Mouse (Mus musculus) embryonic facial prominence, embryonic 15.5 days (tissue): ENCODE measurements at regions not wholly inside any gene's neighbourhood (a gene's known extent, or its start where the extent isn't known, plus 50 kb on each side); places are given as distances from the start of the nearest gene placed in this dataset.

ENCODE experiments used
- ATAC-seq: fragments of 200-750 bp; cut with Nextera tagmentation; 2 replicates; pipeline ENCODE4 v1.8.0; 2017; ENCODE audit warnings: low read depth, moderate TSS enrichment; ENCODE audit not compliant: insufficient number of reproducible peaks, low FRiP score, low TSS enrichment
- H3K27ac ChIP-seq: fragments of 300-500 bp; sonication (generic); replicated peaks from 2 replicates; pipeline ENCODE4 v1.5.1; 2015; ENCODE audit warnings: mild to moderate bottlenecking, inconsistent platforms
- H3K27me3 ChIP-seq: fragments of 300-500 bp; sonication (generic); 2 replicates; pipeline ENCODE4 v1.6.1; 2015; ENCODE audit warnings: inconsistent platforms
- H3K36me3 ChIP-seq: fragments of 300-500 bp; sonication (generic); 2 replicates; pipeline ENCODE4 v1.6.1; 2015; ENCODE audit warnings: mild to moderate bottlenecking, inconsistent platforms
- H3K4me1 ChIP-seq: fragments of 300-500 bp; sonication (generic); 2 replicates; pipeline ENCODE4 v1.6.1; 2015; ENCODE audit warnings: inconsistent platforms
- H3K4me2 ChIP-seq: fragments of 300-500 bp; sonication (generic); replicated peaks from 2 replicates; pipeline ENCODE4 v1.6.1; 2015; ENCODE audit warnings: mild to moderate bottlenecking, inconsistent platforms
- H3K4me3 ChIP-seq: fragments of 300-500 bp; sonication (generic); replicated peaks from 2 replicates; pipeline ENCODE4 v1.5.1; 2015; ENCODE audit warnings: mild to moderate bottlenecking, inconsistent platforms
- H3K9ac ChIP-seq: fragments of 300-500 bp; sonication (generic); 2 replicates; pipeline ENCODE4 v1.6.1; 2015; ENCODE audit warnings: inconsistent platforms
- H3K9me3 ChIP-seq: fragments of 300-500 bp; sonication (generic); replicated peaks from 2 replicates; pipeline ENCODE4 v1.6.1; 2016; ENCODE audit warnings: inconsistent platforms
- WGBS: fragments of 180-500 bp; shearing (Covaris S2); methylation state at CpG from one replicate; pipeline ENCODE4 v1.1.7; 2015; 5-methylcytosine and 5-hydroxymethylcytosine counted together

GRCm38 (mm10) chr11:17417656-17418289 lies 160.4 kb downstream of the C1d start:
- Histone ChIP-seq H3K9ac (no peak overlapping the region), H3K27ac (no peak overlapping the region), H3K27me3 (no peaks in the 10 kb centered on the region), H3K4me1 (no peaks in the 10 kb centered on the region), H3K36me3 (no peaks in the 10 kb centered on the region), H3K9me3 (peaks cover 4% of the 10 kb centered on the region; the same call in 1 of the 2 replicates), H3K4me2 (no peak overlapping the region), H3K4me3 (no peak overlapping the region)
- ATAC-seq, result no peak
- 56% methylated on average over 4 of the region's 4 CpGs for WGBS

GRCm38 (mm10) chr11:17442133-17442532 lies 184.8 kb downstream of the C1d start:
- H3K4me1 ChIP-seq, result no peaks in the 10 kb centered on the region
- no peaks in the 10 kb centered on the region for H3K27me3 ChIP-seq
- H3K4me2 ChIP-seq, result no peak overlapping the region
- no peaks in the 10 kb centered on the region for H3K9me3 ChIP-seq
- no peak overlapping the region for H3K27ac ChIP-seq
- H3K36me3 ChIP-seq, result no peaks in the 10 kb centered on the region
- ATAC-seq, result no peak
- no peak overlapping the region for H3K4me3 ChIP-seq
- no peak overlapping the region for H3K9ac ChIP-seq
- 53% methylated on average over 4 of the region's 4 CpGs for WGBS

GRCm38 (mm10) chr11:17449289-17449688 lies 191.9 kb downstream of the C1d start:
- H3K9me3 ChIP-seq, result no peaks in the 10 kb centered on the region
- ATAC-seq, result no peak
- no peak overlapping the region for H3K9ac ChIP-seq
- no peaks in the 10 kb centered on the region for H3K36me3 ChIP-seq
- H3K4me1 ChIP-seq, result no peaks in the 10 kb centered on the region
- no peak overlapping the region for H3K4me2 ChIP-seq
- H3K27me3 ChIP-seq, result no peaks in the 10 kb centered on the region
- no peak overlapping the region for H3K4me3 ChIP-seq
- no peak overlapping the region for H3K27ac ChIP-seq
- 80% methylated on average over 7 of the region's 7 CpGs for WGBS

GRCm38 (mm10) chr11:17450360-17451045 lies 193.1 kb downstream of the C1d start:
- H3K36me3 ChIP-seq, result no peaks in the 10 kb centered on the region
- no peaks in the 10 kb centered on the region for H3K27me3 ChIP-seq
- H3K4me3 ChIP-seq, result no peak overlapping the region
- H3K9ac ChIP-seq, result no peak overlapping the region
- ATAC-seq, result no peak
- no peak overlapping the region for H3K4me2 ChIP-seq
- WGBS, result 37% methylated on average over 7 of the region's 7 CpGs
- no peak overlapping the region for H3K27ac ChIP-seq
- H3K4me1 ChIP-seq, result no peaks in the 10 kb centered on the region
- H3K9me3 ChIP-seq, result no peaks in the 10 kb centered on the region

- 78% methylated on average over 2 of the region's 2 CpGs for WGBS
- ATAC-seq, result no peak
- Histone ChIP-seq H3K4me2 (no peak overlapping the region), H3K27me3 (no peaks in the 10 kb centered on the region), H3K4me1 (no peaks in the 10 kb centered on the region), H3K4me3 (no peak overlapping the region), H3K36me3 (no peaks in the 10 kb centered on the region), H3K9ac (no peak overlapping the region), H3K27ac (no peak overlapping the region), H3K9me3 (no peaks in the 10 kb centered on the region)
Measured at GRCm38 (mm10) chr11:17451451-17451850, 194.1 kb downstream of the C1d start.

- no peak overlapping the region for H3K4me3 ChIP-seq
- no peak for ATAC-seq
- H3K27ac ChIP-seq, result no peak overlapping the region
- H3K9ac ChIP-seq, result no peak overlapping the region
- H3K27me3 ChIP-seq, result no peaks in the 10 kb centered on the region
- H3K4me2 ChIP-seq, result no peak overlapping the region
- H3K36me3 ChIP-seq, result no peaks in the 10 kb centered on the region
- no peaks in the 10 kb centered on the region for H3K9me3 ChIP-seq
- WGBS, result 72% methylated on average over 9 of the region's 9 CpGs
- H3K4me1 ChIP-seq, result no peaks in the 10 kb centered on the region
Measured at GRCm38 (mm10) chr11:17453530-17453929, 196.2 kb downstream of the C1d start.

- 58% methylated on average over 4 of the region's 4 CpGs for WGBS
- Histone ChIP-seq H3K27me3 (no peaks in the 10 kb centered on the region), H3K27ac (no peak overlapping the region), H3K4me1 (peaks cover 10% of the 10 kb centered on the region), H3K36me3 (no peaks in the 10 kb centered on the region), H3K4me3 (no peak overlapping the region), H3K9me3 (no peaks in the 10 kb centered on the region), H3K4me2 (no peak overlapping the region), H3K9ac (no peak overlapping the region)
- no peak for ATAC-seq
Measured at GRCm38 (mm10) chr11:17458946-17459345, 201.6 kb downstream of the C1d start.

- no peaks in the 10 kb centered on the region for H3K27me3 ChIP-seq
- H3K4me3 ChIP-seq, result peak overlapping the region; percentile 31
- peak overlapping the region; percentile 44; the same call in 1 of the 2 replicates for H3K27ac ChIP-seq
- H3K9ac ChIP-seq, result no peak overlapping the region
- ATAC-seq, result peak; percentile 25
- H3K9me3 ChIP-seq, result no peaks in the 10 kb centered on the region
- peaks cover 13% of the 10 kb centered on the region for H3K4me1 ChIP-seq
- peak overlapping the region; percentile 48 for H3K4me2 ChIP-seq
- 15% methylated on average over 11 of the region's 11 CpGs for WGBS
- no peaks in the 10 kb centered on the region for H3K36me3 ChIP-seq
Measured at GRCm38 (mm10) chr11:17460024-17460919, 202.9 kb downstream of the C1d start.

- Histone ChIP-seq H3K4me1 (peaks cover 13% of the 10 kb centered on the region), H3K36me3 (no peaks in the 10 kb centered on the region), H3K9me3 (no peaks in the 10 kb centered on the region), H3K4me3 (peak overlapping the region; percentile 31), H3K27ac (0 out of 2 replicates have a peak overlapping the region, but pooled peaks have one; percentile 39), H3K4me2 (peak overlapping the region; percentile 48), H3K9ac (no peak overlapping the region), H3K27me3 (no peaks in the 10 kb centered on the region)
- WGBS, result 3% methylated on average over 13 of the region's 13 CpGs
- ATAC-seq, result no peak
Measured at GRCm38 (mm10) chr11:17460920-17461279, 203.5 kb downstream of the C1d start.

- Histone ChIP-seq H3K27ac (no peak overlapping the region), H3K4me1 (peaks cover 13% of the 10 kb centered on the region), H3K9ac (no peak overlapping the region), H3K36me3 (no peaks in the 10 kb centered on the region), H3K9me3 (no peaks in the 10 kb centered on the region), H3K4me2 (no peak overlapping the region), H3K4me3 (no peak overlapping the region), H3K27me3 (no peaks in the 10 kb centered on the region)
- 78% methylated on average over 1 of the region's 1 CpGs for WGBS
- ATAC-seq, result no peak
Measured at GRCm38 (mm10) chr11:17461701-17462100, 204.3 kb downstream of the C1d start.

GRCm38 (mm10) chr11:17464875-17465274 lies 207.5 kb downstream of the C1d start:
- WGBS, result 18% methylated on average over 2 of the region's 2 CpGs
- no peak overlapping the region for H3K4me2 ChIP-seq
- H3K36me3 ChIP-seq, result no peaks in the 10 kb centered on the region
- no peak overlapping the region for H3K4me3 ChIP-seq
- ATAC-seq, result peak; percentile 77; the same call in 1 of the 2 replicates
- peaks cover 13% of the 10 kb centered on the region for H3K4me1 ChIP-seq
- H3K9me3 ChIP-seq, result no peaks in the 10 kb centered on the region
- no peak overlapping the region for H3K9ac ChIP-seq
- H3K27me3 ChIP-seq, result no peaks in the 10 kb centered on the region
- no peak overlapping the region for H3K27ac ChIP-seq
